Mouse (Mus musculus) kidney, adult 2 months (tissue): ENCODE results near the gene Lrsam1.

Source experiments
- CTCF ChIP-seq: fragments of 200-500 bp; conservative IDR thresholded peaks from 2 replicates; pipeline ENCODE4 v1.5.1; 2011; ENCODE audit warnings: low read depth, mild to moderate bottlenecking, control low read depth, low read length, moderate library complexity, mixed read lengths; ENCODE audit not compliant: insufficient read depth, insufficient read length
- POLR2A ChIP-seq: fragments of 200-500 bp; IDR thresholded peaks from one replicate; pipeline ENCODE4 v1.6.1; 2011; ENCODE audit warnings: low read depth, low read length, control low read depth

DNA sequence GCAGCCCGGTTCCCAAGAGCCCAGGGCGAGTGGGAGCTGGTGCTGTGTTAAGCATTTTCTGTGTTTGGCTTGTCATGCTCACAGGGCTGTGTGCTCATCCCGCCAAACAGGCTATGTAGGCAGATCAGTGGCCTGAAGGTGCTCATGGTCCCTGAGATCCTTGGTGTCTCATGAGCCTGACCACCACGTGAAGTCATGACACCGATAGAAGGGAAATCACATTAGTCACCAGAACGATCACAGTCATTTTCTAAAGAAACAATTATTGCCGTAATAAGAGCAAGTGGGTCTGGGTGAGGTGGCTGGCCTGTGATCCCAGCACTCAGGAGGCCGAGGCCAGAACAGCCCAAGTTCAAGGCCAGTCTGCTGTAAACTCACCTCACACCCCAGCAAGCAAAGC lies 54.0 kb downstream of the Lrsam1 start:
- TF ChIP-seq CTCF, result no peak
- TF ChIP-seq POLR2A, result no peak
